Mouse (Mus musculus) regulatory T cell (primary cell): ENCODE measurements at regions not wholly inside any gene's neighbourhood (a gene's known extent, or its start where the extent isn't known, plus 50 kb on each side); places are given as distances from the start of the nearest gene placed in this dataset.
"Not testable (repeated sequence)": the region's sequence is repeated elsewhere in the genome, so short reads cannot be mapped to it uniquely, and the experiment has no call there.

Source experiments
- in situ Hi-C: fragments of 300-600 bp; cut with MboI, MseI; formaldehyde crosslinking; loops from one replicate; pipeline ENCODE4 v1.15.1; 2025; ENCODE audit warnings: high pct_unique_total_duplicates

- in situ Hi-C loops: no loop called here
Observed at GRCm38 (mm10) chr3:128415568-128415967, 519.4 kb upstream of the Fam241a start.

- in situ Hi-C loops: no loop called here
Observed at GRCm38 (mm10) chr3:128413481-128413880, 517.4 kb upstream of the Fam241a start.

- in situ Hi-C loops: no loop called here
Observed at GRCm38 (mm10) chr3:128412157-128412556, 516.0 kb upstream of the Fam241a start.

- in situ Hi-C loops: no loop called here
Observed at GRCm38 (mm10) chr3:128394805-128395204, 498.7 kb upstream of the Fam241a start.

GRCm38 (mm10) chr3:128380579-128380978 lies 484.5 kb upstream of the Fam241a start:
- in situ Hi-C loops: no loop called here

- in situ Hi-C loops: no loop called here
Observed at GRCm38 (mm10) chr3:128369521-128370127, 473.5 kb upstream of the Fam241a start.

- in situ Hi-C loops: no loop called here
Observed at GRCm38 (mm10) chr3:128362310-128362709, 466.2 kb upstream of the Fam241a start.

GRCm38 (mm10) chr3:128349123-128349522 lies 453.0 kb upstream of the Fam241a start:
- in situ Hi-C loops: not testable (repeated sequence)

GRCm38 (mm10) chr3:128347782-128348574 lies 451.9 kb upstream of the Fam241a start:
- in situ Hi-C loops: no loop called here

GRCm38 (mm10) chr3:128337508-128337907 lies 441.4 kb upstream of the Fam241a start:
- in situ Hi-C loops: loop anchor here (5.0 kb wide), 1 partner anchor 320 kb away; no protein-coding TSS in a partner anchor

GRCm38 (mm10) chr3:128337031-128337430 lies 440.9 kb upstream of the Fam241a start:
- in situ Hi-C loops: loop anchor here (5.0 kb wide), 1 partner anchor 320 kb away; no protein-coding TSS in a partner anchor

- in situ Hi-C loops: no loop called here
Observed at GRCm38 (mm10) chr3:128327677-128328076, 431.6 kb upstream of the Fam241a start.

- in situ Hi-C loops: no loop called here
Observed at GRCm38 (mm10) chr3:128301312-128301711, 405.2 kb upstream of the Fam241a start.

- in situ Hi-C loops: no loop called here
Observed at GRCm38 (mm10) chr3:128298110-128298509, 402.0 kb upstream of the Fam241a start.

- in situ Hi-C loops: no loop called here
Observed at GRCm38 (mm10) chr3:128287846-128288245, 391.7 kb upstream of the Fam241a start.

- in situ Hi-C loops: no loop called here
Observed at GRCm38 (mm10) chr3:128285214-128285613, 389.1 kb upstream of the Fam241a start.

- in situ Hi-C loops: no loop called here
Observed at GRCm38 (mm10) chr3:128280626-128281025, 384.5 kb upstream of the Fam241a start.

- in situ Hi-C loops: loop anchor here (10.0 kb wide), 1 partner anchor 1156 kb away; no protein-coding TSS in a partner anchor
Observed at GRCm38 (mm10) chr3:128270576-128270975, 374.5 kb upstream of the Fam241a start.

GRCm38 (mm10) chr3:128261208-128261607 lies 365.1 kb upstream of the Fam241a start:
- in situ Hi-C loops: no loop called here

GRCm38 (mm10) chr3:128247816-128248215 lies 351.7 kb upstream of the Fam241a start:
- in situ Hi-C loops: no loop called here

GRCm38 (mm10) chr3:128239813-128240421 lies 343.8 kb upstream of the Fam241a start:
- in situ Hi-C loops: no loop called here

- in situ Hi-C loops: no loop called here
Observed at GRCm38 (mm10) chr3:128230390-128230789, 334.3 kb upstream of the Fam241a start.
